Mouse (Mus musculus) macrophage (primary cell): Measurements from ENCODE around the gene Polr2h. TPM values are rescaled to one million over a fixed set of nuclear protein-coding genes. Genes with fewer than 3 reads are reported as not detected.

Experiments
- H3K27ac ChIP-seq: fragments of 350-480 bp; formaldehyde crosslinking; 2 replicates; pipeline ENCODE4 v1.9.0; 2021
- H3K36me3 ChIP-seq: fragments of 350-480 bp; formaldehyde crosslinking; 2 replicates; pipeline ENCODE4 v1.9.0; 2021; ENCODE audit errors: inconsistent target
- H3K4me3 ChIP-seq: fragments of 350-480 bp; formaldehyde crosslinking; 2 replicates; pipeline ENCODE4 v1.9.0; 2021; ENCODE audit errors: inconsistent target
- H3K79me2 ChIP-seq: fragments of 350-480 bp; formaldehyde crosslinking; 2 replicates; pipeline ENCODE4 v1.9.0; 2021; ENCODE audit errors: inconsistent target
- WGBS: methylation state at CpG from one replicate; pipeline ENCODE4 v1.1.7; 2026; ENCODE audit warnings: inconsistent platforms; ENCODE audit not compliant: missing documents; 5-methylcytosine and 5-hydroxymethylcytosine counted together
- polyA plus RNA-seq: library from polyadenylated mRNA; stranded (reverse); fragments of 250-400 nt; gene quantifications from 3 replicates; pipeline ENCODE4 v1.2.4, GENCODE M21; 2018; ENCODE audit warnings: inconsistent platforms

Polr2h gene
- polyA plus RNA-seq, 1 experiment from 2014 or later: 5.2 TPM

DNA sequence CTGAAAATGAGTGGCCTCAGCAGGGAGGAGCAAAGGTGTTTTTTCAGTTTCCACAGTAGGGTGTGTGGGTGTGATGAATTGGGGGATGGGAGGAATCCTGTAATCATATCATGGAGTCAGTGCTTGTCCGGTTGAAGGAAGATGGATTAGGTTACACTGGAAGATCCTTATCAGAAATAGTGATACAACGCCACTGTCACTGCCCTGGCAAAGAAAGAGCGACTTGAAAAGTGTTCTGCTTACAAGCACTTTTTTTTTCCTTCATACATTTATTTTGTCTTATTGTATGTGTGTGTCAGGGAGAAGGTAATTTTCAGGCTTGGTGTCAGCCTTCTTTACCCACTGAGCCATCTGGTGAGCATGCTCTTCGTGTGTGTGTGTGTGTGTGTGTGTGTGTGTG lies 5.3 kb downstream of the Polr2h start:
- Histone ChIP-seq H3K27ac (no peak overlapping the region), H3K36me3 (peaks cover 7% of the 10 kb centered on the region; the same call in 1 of the 2 replicates), H3K4me3 (no peak overlapping the region), H3K79me2 (no peaks in the 10 kb centered on the region)
- 93% methylated on average over 2 of the region's 4 CpGs for WGBS

GRCm38 (mm10) chr16:20723247-20723646 lies 5.8 kb downstream of the Polr2h start:
- Histone ChIP-seq H3K79me2 (no peaks in the 10 kb centered on the region), H3K36me3 (peaks cover 7% of the 10 kb centered on the region; the same call in 1 of the 2 replicates), H3K4me3 (no peak overlapping the region), H3K27ac (no peak overlapping the region)
- WGBS: 92% methylated on average over 4 of the region's 4 CpGs

DNA sequence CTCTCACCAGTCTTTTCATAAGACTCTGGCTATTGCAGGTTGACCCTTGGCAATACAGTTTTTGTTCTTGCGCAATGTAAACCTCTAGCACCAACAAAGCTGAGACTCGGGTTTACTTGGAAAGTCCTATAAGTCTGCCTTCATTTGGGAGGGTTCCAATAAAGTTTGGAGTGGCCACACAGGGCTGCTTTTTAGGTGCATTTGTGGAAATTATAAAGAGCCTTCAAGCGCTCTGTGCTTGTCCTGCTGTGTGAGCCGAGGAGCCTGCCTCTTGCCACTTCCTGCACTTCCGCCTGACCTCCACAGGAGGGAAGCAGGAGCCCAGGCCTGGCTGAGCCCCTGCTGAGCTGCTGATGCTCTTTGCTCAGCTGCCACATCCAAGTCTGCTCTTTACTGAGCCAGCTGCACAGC lies 6.9 kb downstream of the Polr2h start:
- WGBS: 25% methylated on average over 5 of the region's 5 CpGs
- H3K27ac ChIP-seq: no peak overlapping the region
- H3K4me3 ChIP-seq: no peak overlapping the region
- no peaks in the 10 kb centered on the region for H3K79me2 ChIP-seq
- peaks cover 7% of the 10 kb centered on the region; the same call in 1 of the 2 replicates for H3K36me3 ChIP-seq

GRCm38 (mm10) chr16:20725321-20725720 lies 7.9 kb downstream of the Polr2h start:
- 97% methylated on average over 7 of the region's 7 CpGs for WGBS
- Histone ChIP-seq H3K27ac (no peak overlapping the region), H3K4me3 (no peak overlapping the region), H3K36me3 (peaks cover 7% of the 10 kb centered on the region; the same call in 1 of the 2 replicates), H3K79me2 (no peaks in the 10 kb centered on the region)

DNA sequence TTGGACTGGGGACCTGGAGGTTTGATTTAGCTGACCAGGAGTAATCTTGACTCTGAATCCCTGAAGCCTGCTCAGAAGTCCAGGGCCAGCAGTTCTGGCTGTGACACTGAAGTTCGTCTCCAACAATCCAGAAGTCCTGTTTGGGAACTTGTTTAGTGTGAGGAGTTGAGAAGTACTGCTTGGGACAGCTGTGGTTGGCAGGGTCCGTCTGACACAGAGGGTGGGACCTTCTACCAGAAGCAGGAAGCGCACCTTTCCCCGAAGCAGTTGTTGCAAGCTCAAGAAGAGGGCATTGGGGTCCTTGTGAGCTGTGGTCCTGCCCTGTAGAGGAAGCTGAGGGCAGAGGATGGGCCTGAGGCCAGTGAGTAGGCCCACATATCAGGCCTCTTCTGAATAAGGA lies 8.3 kb downstream of the Polr2h start:
- 79% methylated on average over 4 of the region's 4 CpGs for WGBS
- Histone ChIP-seq H3K4me3 (no peak overlapping the region), H3K79me2 (no peaks in the 10 kb centered on the region), H3K36me3 (peaks cover 7% of the 10 kb centered on the region; the same call in 1 of the 2 replicates), H3K27ac (no peak overlapping the region)

- Histone ChIP-seq H3K4me3 (no peak overlapping the region), H3K36me3 (peaks cover 5% of the 10 kb centered on the region; the same call in 1 of the 2 replicates), H3K79me2 (no peaks in the 10 kb centered on the region), H3K27ac (no peak overlapping the region)
- 100% methylated on average over 1 of the region's 1 CpGs for WGBS
These were observed 8.9 kb downstream of the Polr2h start for GRCm38 (mm10) chr16:20726384-20726783.

- H3K79me2 ChIP-seq: no peaks in the 10 kb centered on the region
- 41% methylated on average over 5 of the region's 5 CpGs for WGBS
- no peak overlapping the region for H3K27ac ChIP-seq
- no peak overlapping the region for H3K4me3 ChIP-seq
- H3K36me3 ChIP-seq: no peaks in the 10 kb centered on the region
These were observed 12.8 kb downstream of the Polr2h start for GRCm38 (mm10) chr16:20730293-20730711.

DNA sequence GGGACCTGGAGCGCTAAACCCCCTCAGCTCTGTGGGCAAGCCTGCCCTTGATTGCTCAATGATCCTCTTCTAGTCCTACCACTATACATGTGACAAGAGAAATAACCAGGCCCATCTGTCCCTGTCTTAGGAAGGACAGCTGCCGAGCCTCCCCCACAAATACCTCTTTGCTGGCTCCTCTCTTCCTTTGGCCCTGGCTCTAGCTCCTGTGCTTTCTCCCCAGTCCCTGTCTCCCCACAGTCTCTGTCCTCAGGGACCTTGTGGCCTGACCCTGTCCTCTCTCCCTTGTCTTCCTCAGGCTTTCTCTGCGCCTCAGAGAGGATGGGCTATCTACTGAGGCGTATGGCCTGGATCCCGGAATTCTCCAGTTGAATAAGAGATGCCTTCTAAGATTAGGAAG lies 14.2 kb downstream of the Polr2h start:
- no peak overlapping the region for H3K27ac ChIP-seq
- H3K79me2 ChIP-seq: no peaks in the 10 kb centered on the region
- H3K36me3 ChIP-seq: no peaks in the 10 kb centered on the region
- WGBS: 65% methylated on average over 5 of the region's 5 CpGs
- H3K4me3 ChIP-seq: no peak overlapping the region

DNA sequence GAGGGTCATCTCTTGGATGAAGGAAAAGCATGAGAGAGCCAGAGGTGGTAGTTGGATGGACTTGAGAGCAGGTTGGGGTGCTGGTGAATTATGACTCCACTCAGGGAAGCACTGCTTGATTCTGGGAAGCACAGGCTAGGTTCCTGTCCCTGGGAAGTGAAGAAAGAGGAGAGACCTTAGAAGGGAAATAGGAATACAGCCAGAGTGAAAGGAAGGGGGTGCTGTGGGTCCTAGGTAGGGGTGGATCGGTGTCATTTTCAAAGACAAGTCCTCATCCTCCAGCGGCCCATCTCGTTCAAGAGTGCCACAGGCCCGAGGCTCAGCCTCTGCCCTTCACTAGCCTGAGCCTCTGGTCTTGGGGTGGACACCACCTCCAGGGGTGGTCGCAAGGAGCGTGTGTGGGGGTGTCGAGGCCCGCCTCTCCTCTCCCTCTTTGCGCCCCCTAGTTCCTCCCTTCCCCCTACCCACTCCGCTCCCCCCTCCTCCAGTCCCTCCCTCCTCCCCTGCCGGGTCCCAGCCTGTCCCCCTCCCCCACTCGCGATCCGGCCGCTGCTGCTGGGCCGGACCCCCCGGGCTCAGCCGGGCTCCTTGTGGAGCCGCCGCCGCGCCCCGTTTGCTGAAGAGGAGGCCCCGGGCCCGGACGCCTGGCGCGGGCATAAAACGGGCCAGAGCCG lies 14.9 kb downstream of the Polr2h start:
- Histone ChIP-seq H3K36me3 (no peaks in the 10 kb centered on the region), H3K79me2 (no peaks in the 10 kb centered on the region), H3K27ac (no peak overlapping the region), H3K4me3 (no peak overlapping the region)
- 16% methylated on average over 9 of the region's 30 CpGs for WGBS

DNA sequence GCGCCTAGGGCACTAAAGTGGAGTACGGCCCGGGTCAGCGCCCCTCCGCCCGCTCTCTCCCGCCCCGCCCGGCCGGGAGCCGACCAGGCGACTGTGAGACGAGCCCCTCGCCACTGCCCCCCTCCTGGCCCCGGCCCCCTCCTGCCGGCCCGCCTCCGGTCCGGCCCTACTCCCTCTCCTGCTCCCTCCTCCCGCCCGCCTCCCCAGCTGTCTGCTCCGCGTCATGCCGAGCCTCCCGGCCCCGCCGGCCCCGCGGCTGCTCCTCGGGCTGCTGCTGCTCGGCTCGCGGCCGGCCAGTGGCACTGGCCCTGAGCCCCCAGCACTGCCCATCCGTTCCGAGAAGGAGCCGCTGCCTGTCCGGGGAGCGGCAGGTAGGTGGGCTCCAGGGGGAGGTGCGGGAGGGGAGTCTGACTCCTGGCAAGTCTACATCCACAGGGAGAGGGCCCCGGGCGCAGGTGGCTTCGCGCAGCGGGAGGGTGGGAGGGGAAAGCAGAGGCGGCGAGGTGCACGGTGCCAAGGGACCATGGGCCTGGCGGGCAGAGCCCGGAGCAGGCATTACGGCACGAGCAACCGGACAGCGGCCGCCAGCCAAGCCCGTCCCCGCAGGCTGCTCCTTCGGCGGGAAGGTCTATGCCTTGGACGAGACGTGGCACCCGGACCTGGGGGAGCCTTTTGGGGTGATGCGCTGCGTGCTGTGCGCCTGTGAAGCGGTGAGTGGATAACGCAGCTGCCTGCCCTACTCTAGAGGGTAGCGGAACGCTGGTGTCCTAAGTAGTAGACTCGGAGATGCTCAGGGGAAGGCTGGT lies 15.7 kb downstream of the Polr2h start, which contains the start of gene Chrd:
Gene Chrd, plus strand, starts transcription at position 203 of the 806 bp plus-strand sequence.
- no peak within 1 kb of the TSS for H3K27ac ChIP-seq
- 2% methylated on average over 68 of the region's 70 CpGs for WGBS
- H3K4me3 ChIP-seq: no peak within 1 kb of the TSS
- no peaks in the 10 kb centered on the region for H3K36me3 ChIP-seq
- no peaks in the 10 kb centered on the region for H3K79me2 ChIP-seq

- no peak within 1 kb of the TSS for H3K27ac ChIP-seq
- no peaks in the 10 kb centered on the region for H3K79me2 ChIP-seq
- no peak within 1 kb of the TSS for H3K4me3 ChIP-seq
- 7% methylated on average over 44 of the region's 45 CpGs for WGBS
- no peaks in the 10 kb centered on the region for H3K36me3 ChIP-seq
These were observed 16.6 kb downstream of the Polr2h start, which contains the start of gene Thpo for GRCm38 (mm10) chr16:20733731-20734730. TSS of gene Thpo (minus strand) at chr16:20734511.

GRCm38 (mm10) chr16:20735651-20736050 lies 18.2 kb downstream of the Polr2h start:
- H3K79me2 ChIP-seq: no peaks in the 10 kb centered on the region
- no peaks in the 10 kb centered on the region for H3K36me3 ChIP-seq
- H3K4me3 ChIP-seq: no peak overlapping the region
- 77% methylated on average over 5 of the region's 5 CpGs for WGBS
- no peak overlapping the region for H3K27ac ChIP-seq

DNA sequence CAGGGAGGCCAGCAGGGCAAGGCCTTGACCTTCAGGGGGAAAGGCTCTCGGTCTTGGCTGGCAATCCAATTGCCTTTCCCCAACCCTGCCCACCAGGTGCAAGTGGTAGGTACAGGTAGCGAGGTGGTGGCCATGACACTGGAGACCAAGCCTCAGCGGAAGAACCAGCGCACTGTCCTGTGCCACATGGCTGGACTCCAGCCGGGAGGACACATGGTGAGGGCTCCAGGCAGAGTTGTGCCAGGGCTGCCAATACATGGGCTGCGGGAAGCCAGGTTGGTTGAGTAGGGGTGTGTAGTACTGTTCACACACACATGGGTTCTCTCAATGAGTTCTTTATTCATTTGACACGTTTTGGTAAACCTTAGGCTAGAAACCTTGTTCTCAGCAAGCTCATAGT lies 18.7 kb downstream of the Polr2h start:
- H3K79me2 ChIP-seq: no peaks in the 10 kb centered on the region
- H3K4me3 ChIP-seq: no peak overlapping the region
- H3K36me3 ChIP-seq: no peaks in the 10 kb centered on the region
- 87% methylated on average over 7 of the region's 7 CpGs for WGBS
- no peak overlapping the region for H3K27ac ChIP-seq

GRCm38 (mm10) chr16:20736823-20737222 lies 19.4 kb downstream of the Polr2h start:
- H3K79me2 ChIP-seq: no peaks in the 10 kb centered on the region
- no peak overlapping the region for H3K4me3 ChIP-seq
- 87% methylated on average over 5 of the region's 5 CpGs for WGBS
- H3K36me3 ChIP-seq: no peaks in the 10 kb centered on the region
- no peak overlapping the region for H3K27ac ChIP-seq
